Mouse (Mus musculus) bone marrow, adult 2 months (tissue): ENCODE measurements around the gene Atl2.

Experiments
- CTCF ChIP-seq: fragments of 200-500 bp; IDR thresholded peaks from 2 replicates; pipeline ENCODE4 v1.5.1; 2011; ENCODE audit warnings: low read length, control low read depth; ENCODE audit not compliant: control insufficient read depth, insufficient read depth
- POLR2A ChIP-seq: fragments of 200-500 bp; IDR thresholded peaks from 2 replicates; pipeline ENCODE4 v1.6.1; 2011; ENCODE audit warnings: low read depth, mild to moderate bottlenecking, control low read depth, low read length, borderline replicate concordance; ENCODE audit not compliant: control insufficient read depth

- TF ChIP-seq CTCF (no peak), POLR2A (no peak)
Observed at GRCm38 (mm10) chr17:79934370-79934769, 38.4 kb upstream of the Atl2 start.
